Mouse (Mus musculus) G1E (cell line): ENCODE results near the gene Myocd.

ENCODE experiments used
- CTCF ChIP-seq: IDR thresholded peaks from 2 replicates; pipeline ENCODE4 v1.5.1; 2012; ENCODE audit warnings: low read depth, low read length, inconsistent platforms, mixed read lengths
- GATA1 ChIP-seq: IDR thresholded peaks from 2 replicates; pipeline ENCODE4 v1.6.1; 2012; ENCODE audit warnings: borderline replicate concordance, low read length, inconsistent platforms, mixed read lengths
- TAL1 ChIP-seq: conservative IDR thresholded peaks from 2 replicates; pipeline ENCODE4 v1.6.1; 2012; ENCODE audit warnings: low read depth, low read length, inconsistent platforms, mixed read lengths

- no peak for TF ChIP-seq CTCF
- no peak for TF ChIP-seq GATA1
- TF ChIP-seq TAL1 = no peak
Observed at GRCm38 (mm10) chr11:65204651-65205050, 65.1 kb downstream of the Myocd start.
